Mouse (Mus musculus) Patski (cell line): ENCODE results near the gene Cdkn2c. TPM values are rescaled to one million over a fixed set of nuclear protein-coding genes. Genes with fewer than 3 reads are reported as not detected.
"Not testable (repeated sequence)": the region's sequence is repeated elsewhere in the genome, so short reads cannot be mapped to it uniquely, and the experiment has no call there.

Source experiments
- ATAC-seq: fragments of 100-300 bp; one replicate; pipeline ENCODE4 v1.8.0; 2021
- CTCF ChIA-PET: fragments of 350-600 bp; sonication (Branson Sonifier 250); formaldehyde crosslinking; loops from one replicate; lab custom pipeline; 2022; ENCODE audit warnings: inconsistent platforms; lab: Charles Lee
- POLR2A ChIA-PET: fragments of 350-600 bp; sonication (Branson Sonifier 250); formaldehyde crosslinking; loops from one replicate; lab custom pipeline; 2022; ENCODE audit warnings: antibody characterized with exemption, inconsistent platforms; lab: Charles Lee
- DNase-seq: peaks from one replicate; pipeline ENCODE4 v3.0.0-alpha.2; 2011; ENCODE audit warnings: low read depth, low spot score
- H3K27me3 ChIP-seq: fragments of 371-371 bp; one replicate; pipeline ENCODE4 v1.5.1; 2021
- CTCF ChIP-seq: fragments of 100-300 bp; IDR thresholded peaks from one replicate; pipeline ENCODE4 v1.5.1; 2021
- in situ Hi-C: fragments of 300-500 bp; cut with MboI; formaldehyde crosslinking; loops from 3 replicates; pipeline ENCODE4 v1.11.1; 2018; ENCODE audit warnings: low pct_unique_long_range_greater_than_20kb, mixed read lengths
- polyA plus RNA-seq: library from polyadenylated mRNA; unstranded; gene quantifications from one replicate; pipeline ENCODE4 v1.2.3, GENCODE M21; 2021

The Cdkn2c gene
- polyA plus RNA-seq: 59.1 TPM

GRCm38 (mm10) chr4:109666461-109667269 is at the start of gene Cdkn2c:
Gene Cdkn2c, minus strand, starts transcription at chr4:109667189.
- no peaks in the 10 kb centered on the region for H3K27me3 ChIP-seq
- ChIA-PET POLR2A (interaction anchor here (1.0 to 5.7 kb wide), 2 partner anchors 11 to 13 kb away, joined by 3 to 67 read pairs; no protein-coding TSS in a partner anchor), CTCF (interaction anchor here (1.2 to 3.6 kb wide), 8 partner anchors 8 to 184 kb away, joined by 3 to 29 read pairs (median 6); no protein-coding TSS in a partner anchor)
- ATAC-seq (peak; percentile 89), DNase-seq (no peak)
- in situ Hi-C loops: no loop called here
- no peak for TF ChIP-seq CTCF

- CTCF ChIA-PET: interaction anchor here (0.7 to 1.6 kb wide), 7 partner anchors 13 to 316 kb away, joined by 3 to 4 read pairs (median 3); no protein-coding TSS in a partner anchor
- in situ Hi-C loops: loop anchor here (10.0 kb wide), 1 partner anchor 131 kb away; no protein-coding TSS in a partner anchor
- no peak for ATAC-seq
- POLR2A ChIA-PET: no interaction called here
- no peaks in the 10 kb centered on the region for H3K27me3 ChIP-seq
- TF ChIP-seq CTCF: no peak
- no peak for DNase-seq
Observed at GRCm38 (mm10) chr4:109705349-109705748, 38.4 kb upstream of the Cdkn2c start.

GRCm38 (mm10) chr4:109703568-109703967 is 36.6 kb upstream of the Cdkn2c start:
- ChIA-PET CTCF (interaction anchor here (0.8 to 2.4 kb wide), 15 partner anchors 14 to 406 kb away, joined by 3 to 8 read pairs (median 4); no protein-coding TSS in a partner anchor), POLR2A (interaction anchor here (1.4 kb wide), 1 partner anchor 16 kb away, joined by 4 read pairs; no protein-coding TSS in a partner anchor)
- no peaks in the 10 kb centered on the region for H3K27me3 ChIP-seq
- DNase-seq: peak; percentile 7
- no peak for ATAC-seq
- in situ Hi-C loops: loop anchor here (10.0 kb wide), 1 partner anchor 129 kb away; no protein-coding TSS in a partner anchor
- peak; percentile 18 for TF ChIP-seq CTCF

DNA sequence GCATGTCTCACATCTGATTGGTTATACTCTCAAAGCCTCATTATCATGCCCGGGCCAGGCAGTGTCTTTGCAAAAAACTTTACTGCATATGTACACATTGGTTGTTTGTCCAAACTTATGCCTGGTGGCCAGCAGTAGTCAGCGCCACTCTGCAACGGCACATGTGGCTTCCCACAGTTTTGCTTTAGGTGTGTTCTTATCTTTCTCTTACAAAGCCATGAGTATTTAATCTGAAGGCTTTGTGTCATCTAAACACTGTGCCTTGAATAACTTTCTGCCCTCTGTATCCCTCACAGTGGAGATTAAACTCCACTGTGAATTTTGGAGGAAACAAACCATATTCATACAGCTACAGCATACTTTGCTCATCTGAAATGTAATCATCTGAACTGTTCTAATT is 33.7 kb upstream of the Cdkn2c start:
- POLR2A ChIA-PET, DNase-seq, ATAC-seq, CTCF ChIA-PET, H3K27me3 ChIP-seq: not testable (repeated sequence)
- in situ Hi-C loops: loop anchor here (10.0 kb wide), 1 partner anchor 126 kb away; no protein-coding TSS in a partner anchor

DNA sequence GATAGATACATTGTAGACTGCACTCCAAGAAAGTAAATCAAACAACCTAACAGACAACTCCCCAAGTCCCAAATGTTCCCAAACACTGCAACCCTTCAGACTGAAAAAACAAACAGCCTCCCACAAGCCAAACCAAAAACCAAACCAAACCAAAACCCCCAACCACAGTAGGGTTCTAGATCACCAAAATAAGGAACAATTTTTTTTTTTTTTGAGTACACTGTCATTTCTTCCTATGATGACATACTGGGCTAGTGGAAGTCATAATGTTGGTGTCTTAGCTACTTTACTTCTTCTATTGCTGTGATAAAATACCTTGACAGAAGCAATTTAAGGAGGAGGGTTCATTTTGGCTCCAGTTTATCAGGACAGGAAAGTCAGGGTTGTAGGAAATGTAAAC is 25.7 kb upstream of the Cdkn2c start:
- in situ Hi-C loops: no loop called here
- ChIA-PET CTCF (interaction anchor here (0.7 kb wide), 1 partner anchor 10 kb away, joined by 4 read pairs; no protein-coding TSS in a partner anchor), POLR2A (no interaction called here)
- DNase-seq (no peak), ATAC-seq (no peak)
- no peak for TF ChIP-seq CTCF
- no peaks in the 10 kb centered on the region for H3K27me3 ChIP-seq

DNA sequence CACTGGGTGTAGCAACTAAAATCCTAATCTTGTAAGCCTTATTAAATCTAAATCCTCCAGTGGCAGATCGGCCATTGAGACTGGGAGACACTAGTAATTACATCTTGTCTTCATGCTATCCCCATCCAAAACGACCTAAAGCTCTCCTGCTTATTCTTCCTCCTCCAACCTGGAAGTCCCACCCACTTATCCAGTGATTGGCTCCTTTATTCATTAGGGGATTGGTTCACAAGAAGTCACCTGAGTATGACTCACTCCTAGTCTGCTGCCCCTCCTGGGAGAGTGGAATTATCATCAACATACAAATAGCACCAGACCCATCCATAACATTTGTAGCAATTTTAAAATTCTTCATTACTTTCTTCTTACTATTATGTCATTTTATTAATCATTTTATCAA is 16.6 kb upstream of the Cdkn2c start:
- no peak for ATAC-seq
- H3K27me3 ChIP-seq: no peaks in the 10 kb centered on the region
- TF ChIP-seq CTCF: no peak
- ChIA-PET CTCF (no interaction called here), POLR2A (no interaction called here)
- no peak for DNase-seq
- in situ Hi-C loops: no loop called here

DNA sequence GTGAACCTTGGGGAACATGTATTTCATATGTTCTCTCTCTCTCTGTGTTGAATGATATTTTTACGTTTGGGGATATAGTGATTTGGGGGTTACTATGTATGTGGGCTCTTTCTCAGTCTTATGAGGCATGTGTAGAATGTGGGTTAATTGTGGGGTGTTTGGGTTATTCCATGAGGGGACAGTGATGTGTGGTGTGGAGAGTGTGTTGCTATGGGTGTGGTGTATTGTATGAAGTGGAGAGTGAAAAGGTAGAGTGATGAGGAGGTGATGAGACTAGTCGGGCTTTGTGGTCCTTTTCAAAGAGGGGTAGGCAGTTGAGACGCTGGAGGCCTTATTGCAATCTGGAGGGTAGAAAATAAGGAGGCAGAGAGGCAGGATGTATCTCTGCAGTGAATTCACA is 10.2 kb upstream of the Cdkn2c start:
- DNase-seq (no peak), ATAC-seq (no peak)
- POLR2A ChIA-PET: no interaction called here
- in situ Hi-C loops: no loop called here
- CTCF ChIA-PET: interaction anchor here (1.3 kb wide), 1 partner anchor 27 kb away, joined by 4 read pairs; no protein-coding TSS in a partner anchor
- TF ChIP-seq CTCF: no peak
- no peaks in the 10 kb centered on the region for H3K27me3 ChIP-seq

DNA sequence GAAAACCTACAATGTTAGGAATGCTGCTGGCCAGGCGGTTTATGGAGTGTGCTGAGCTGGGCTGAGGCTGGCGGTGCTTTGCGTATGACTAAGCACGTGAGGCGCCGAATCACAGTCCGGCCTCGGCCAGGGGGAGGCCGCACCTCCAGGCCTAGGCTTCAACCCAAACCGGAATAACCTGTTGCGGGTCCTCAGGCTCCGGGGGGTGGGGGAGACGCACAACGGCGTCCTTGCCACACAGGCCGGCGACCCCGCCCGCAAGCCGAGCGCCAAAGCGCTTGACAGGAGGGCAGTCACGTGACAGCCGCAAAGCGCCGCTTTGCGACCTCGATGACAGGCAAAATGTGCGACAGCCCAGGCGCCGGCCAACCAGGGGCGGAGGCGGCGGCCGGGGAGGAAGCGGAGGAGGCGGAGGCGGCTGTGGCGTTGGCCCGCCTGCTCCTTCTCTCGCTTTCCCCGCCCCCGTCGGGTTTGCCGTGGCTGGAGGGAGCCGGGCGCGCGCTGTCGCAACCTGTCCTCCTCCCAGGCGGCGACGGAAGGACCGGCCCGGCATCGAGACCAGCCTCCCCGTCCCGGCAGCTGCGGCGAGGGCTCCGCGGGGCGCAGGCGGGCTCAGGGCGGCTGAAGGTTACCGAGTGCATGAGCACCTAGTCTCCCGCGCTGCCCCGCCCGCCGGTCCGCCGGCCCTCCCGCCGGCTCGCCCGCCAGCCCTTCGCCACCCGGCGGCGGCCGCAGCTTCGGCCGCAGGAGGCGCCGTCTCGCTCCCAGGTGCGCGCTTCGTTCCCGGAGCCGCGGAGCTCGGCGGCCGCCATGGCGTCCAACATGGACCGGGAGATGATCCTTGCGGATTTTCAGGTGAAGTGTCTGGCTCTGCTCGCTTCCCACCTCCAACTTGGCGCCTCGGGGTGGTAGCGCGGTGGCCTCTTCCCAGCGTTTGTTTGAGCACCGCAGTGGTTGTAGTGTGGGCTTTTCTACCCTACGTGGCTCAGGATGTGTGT is 9.5 kb upstream of the Cdkn2c start, which contains the start of gene Faf1:
Gene Faf1, plus strand, starts transcription at position 371 of the 998 bp plus-strand sequence.
- DNase-seq (no peak), ATAC-seq (peak; percentile 95)
- ChIA-PET CTCF (no interaction called here), POLR2A (no interaction called here)
- peak; percentile 65 for TF ChIP-seq CTCF
- in situ Hi-C loops: no loop called here
- no peaks in the 10 kb centered on the region for H3K27me3 ChIP-seq

DNA sequence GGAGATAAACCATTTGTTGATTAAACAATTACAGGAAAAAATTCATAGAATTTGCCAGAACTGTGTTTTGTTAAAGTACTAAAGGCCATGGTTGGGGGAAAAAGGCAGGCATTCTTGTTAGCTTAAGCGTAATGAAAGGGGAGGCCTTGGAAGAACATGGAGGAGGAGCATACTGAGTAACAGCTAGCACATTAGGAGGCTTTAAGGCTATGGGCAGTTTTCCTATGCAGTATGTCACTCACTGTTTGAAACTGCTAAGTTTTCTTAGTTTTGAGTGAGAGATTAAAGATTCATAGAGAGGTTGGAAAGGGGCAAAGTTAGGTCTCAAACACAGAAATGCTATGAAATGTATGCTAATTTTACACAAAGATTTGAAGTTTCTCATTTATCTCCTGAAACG is 7.1 kb upstream of the Cdkn2c start:
- in situ Hi-C loops: no loop called here
- no peaks in the 10 kb centered on the region for H3K27me3 ChIP-seq
- ChIA-PET POLR2A (no interaction called here), CTCF (no interaction called here)
- TF ChIP-seq CTCF: no peak
- DNase-seq: no peak
- no peak for ATAC-seq

GRCm38 (mm10) chr4:109671941-109672340 is 5.0 kb upstream of the Cdkn2c start:
- in situ Hi-C loops: no loop called here
- TF ChIP-seq CTCF: no peak
- CTCF ChIA-PET: no interaction called here
- DNase-seq (no peak), ATAC-seq (no peak)
- POLR2A ChIA-PET: interaction anchor here (0.6 kb wide), 1 partner anchor 1709 kb away, joined by 3 read pairs; no protein-coding TSS in a partner anchor
- no peaks in the 10 kb centered on the region for H3K27me3 ChIP-seq
